Mouse (Mus musculus) CD8-positive naive resting alpha-beta T cell, adult 2 months (primary cell): ENCODE results near the gene Gm5868.
"Not testable (repeated sequence)": the region's sequence is repeated elsewhere in the genome, so short reads cannot be mapped to it uniquely, and the experiment has no call there.

ENCODE experiments used
- DNase-seq, 2 experiments: peaks; one replicate each; pipeline ENCODE4 v3.0.0; 2022; ENCODE audit warnings: low read depth in 2 of 2, low spot score in 2 of 2

The Gm5868 gene

DNA sequence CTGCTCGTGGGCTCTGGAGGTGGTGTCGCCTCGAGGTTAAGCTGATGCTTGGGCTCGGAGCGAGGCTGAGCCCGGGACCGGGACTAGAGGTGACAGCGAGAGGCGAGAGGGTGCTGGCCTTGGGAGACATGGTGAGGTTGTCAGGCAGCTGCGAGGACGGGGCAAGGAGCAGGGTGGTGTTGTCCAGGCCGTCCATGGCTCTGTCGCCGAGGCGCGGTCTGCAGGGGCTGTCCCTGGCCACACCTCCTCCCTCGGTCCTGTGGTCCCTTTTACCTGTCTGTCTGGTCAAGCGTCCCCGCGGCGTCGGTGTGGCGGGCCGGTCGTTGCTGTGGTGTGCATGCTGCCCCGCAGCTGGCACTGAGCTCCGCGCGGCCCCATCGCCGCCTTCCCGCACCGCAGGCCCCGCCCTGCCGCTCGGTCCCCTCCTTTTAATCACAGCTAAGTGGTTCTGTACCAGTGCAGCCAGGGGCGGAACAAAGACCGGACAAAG, at the start of gene Gm5868:
Gm5868 (minus strand) TSS at position 360 of the 490 bp plus-strand sequence.
- no peak for DNase-seq

DNA sequence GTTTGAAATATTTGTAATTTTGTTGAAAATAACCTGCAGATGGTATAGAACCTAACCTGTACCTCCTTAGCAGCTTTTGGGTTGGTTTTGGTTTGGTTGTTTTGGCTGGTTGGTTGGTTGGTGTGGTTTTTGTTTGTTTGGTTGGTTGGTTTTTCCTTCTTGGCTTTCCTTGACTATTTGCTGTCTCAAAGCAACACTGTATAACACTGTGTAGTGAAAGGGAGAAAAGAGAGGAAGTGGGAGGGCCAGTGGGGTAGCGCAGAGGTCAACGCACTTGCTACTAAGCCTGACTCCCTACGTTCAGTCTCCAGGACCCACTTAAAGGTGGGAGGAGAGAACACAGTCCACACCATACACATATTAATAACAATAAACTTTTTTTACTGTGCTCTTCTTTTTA, 49.2 kb upstream of the Gm5868 start:
- DNase-seq: peak in 1 of 2 experiments; percentile 18

DNA sequence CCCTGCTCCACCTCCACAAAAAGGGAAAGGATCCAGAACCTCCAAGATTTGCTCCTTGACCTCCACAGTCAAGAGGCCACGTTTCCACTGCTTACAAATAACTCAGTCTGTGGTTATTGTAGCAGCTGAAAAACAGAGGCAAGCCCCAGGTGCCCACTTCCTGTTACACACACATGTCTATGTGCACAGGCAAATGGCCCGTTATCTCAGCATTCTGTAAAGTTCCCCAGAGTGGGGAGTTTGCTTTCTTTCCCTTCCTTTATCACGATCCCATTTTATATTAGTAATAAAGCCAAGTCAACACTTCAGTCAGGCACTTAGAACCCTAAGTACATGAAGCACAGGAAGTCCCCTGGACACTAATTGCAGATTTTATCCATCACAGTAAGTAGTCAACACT, 48.8 kb upstream of the Gm5868 start:
- DNase-seq: peak; percentile 65 to 73

DNA sequence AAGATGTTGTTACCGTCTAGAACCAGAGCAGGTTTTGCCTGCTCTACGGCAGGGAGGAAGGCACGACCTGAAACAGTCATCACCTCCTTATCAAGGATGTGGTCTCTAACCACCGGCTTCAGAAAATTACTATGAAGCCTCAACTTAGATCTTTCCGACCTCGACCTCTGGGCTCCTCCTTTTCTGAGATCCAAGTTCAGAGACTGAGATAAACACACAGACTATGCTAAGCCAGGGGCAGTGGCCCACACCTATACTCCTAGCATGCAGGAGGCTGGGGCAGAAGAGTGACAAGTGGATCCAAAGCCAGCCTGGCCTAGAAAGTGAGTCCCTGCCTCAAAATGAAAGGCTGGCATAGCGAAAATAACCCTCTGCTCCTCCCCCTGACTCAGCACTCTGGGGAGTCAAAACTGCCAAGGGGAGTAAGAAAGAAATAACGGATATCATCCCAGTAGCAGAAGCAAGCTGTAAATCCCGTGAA, 47.5 kb upstream of the Gm5868 start:
- DNase-seq: peak; percentile 79 to 81

DNA sequence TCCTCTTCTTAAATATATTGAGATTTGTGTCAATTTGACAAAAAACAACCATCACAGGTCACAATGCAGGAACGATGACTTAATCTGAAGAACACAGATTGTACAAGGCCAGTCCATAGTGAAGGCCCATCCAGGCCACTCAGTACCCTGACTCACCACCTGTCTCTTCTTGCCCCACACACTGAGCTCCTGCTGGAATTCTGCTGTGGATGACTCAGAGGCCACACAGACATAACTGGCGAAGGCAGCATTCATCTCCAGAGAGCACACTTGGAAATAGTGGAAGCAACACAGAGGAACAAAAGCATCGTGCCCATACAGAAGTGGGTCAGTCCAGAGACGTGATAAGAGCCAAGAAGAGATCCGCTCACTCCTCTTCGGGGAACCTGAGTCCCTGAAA, 42.7 kb upstream of the Gm5868 start:
- DNase-seq: no peak

DNA sequence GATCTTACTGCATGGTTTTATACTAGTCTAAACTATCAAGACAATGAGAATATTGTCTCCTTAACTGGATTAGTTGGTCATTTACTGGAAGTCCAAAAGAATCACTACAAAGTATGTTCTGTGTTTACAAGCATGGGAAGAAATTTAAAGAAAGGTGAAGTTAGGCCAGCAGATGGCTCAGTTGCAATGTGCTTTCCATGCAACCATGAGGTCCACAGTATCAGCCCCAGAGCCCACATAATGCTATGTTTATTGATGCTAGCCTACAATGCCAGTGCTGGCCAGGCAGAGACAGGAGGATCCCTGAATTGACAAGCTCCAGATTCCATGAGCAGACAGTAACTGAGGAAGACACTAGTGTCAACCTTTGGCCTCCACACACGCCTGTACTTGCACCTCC, 33.7 kb upstream of the Gm5868 start:
- peak in 1 of 2 experiments; percentile 21 for DNase-seq

DNA sequence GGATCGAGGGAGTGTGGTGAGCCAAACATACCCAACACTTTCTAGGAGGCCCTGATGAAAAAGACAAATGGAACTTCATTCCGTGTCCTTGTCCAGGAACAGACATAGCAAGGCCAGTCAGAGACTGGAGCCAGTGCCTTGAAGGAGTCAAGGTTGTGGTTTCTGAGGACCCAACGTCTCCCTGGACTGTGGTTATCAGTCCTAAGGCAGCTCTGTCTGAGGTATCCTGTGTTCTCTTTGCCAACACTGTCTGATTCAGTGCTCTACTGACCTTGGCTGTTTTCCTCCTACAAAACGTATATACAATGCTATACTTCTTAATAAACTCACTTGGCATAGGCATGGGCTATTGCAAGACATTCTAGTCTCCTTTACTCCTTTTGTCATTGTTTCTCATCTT, 30.1 kb upstream of the Gm5868 start:
- DNase-seq: no peak

DNA sequence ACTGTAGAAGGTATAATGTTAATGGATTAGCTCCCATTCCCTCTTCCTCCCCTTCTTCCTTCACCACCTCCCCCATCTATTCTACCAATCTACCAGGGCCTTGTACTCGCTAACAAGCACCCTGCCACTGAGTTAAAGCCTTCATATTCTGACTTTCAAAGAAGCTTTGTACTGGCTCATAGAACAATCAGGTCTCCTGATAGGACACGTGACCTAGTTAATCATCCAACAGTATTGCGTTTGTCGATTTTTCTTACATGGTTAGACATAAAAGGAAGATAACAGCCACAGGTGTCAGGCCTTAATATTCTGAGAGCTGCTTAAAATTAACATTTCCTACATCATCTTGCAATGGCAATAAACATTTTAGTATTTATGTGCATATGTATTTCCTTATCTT, 15.8 kb upstream of the Gm5868 start:
- DNase-seq: no peak

DNA sequence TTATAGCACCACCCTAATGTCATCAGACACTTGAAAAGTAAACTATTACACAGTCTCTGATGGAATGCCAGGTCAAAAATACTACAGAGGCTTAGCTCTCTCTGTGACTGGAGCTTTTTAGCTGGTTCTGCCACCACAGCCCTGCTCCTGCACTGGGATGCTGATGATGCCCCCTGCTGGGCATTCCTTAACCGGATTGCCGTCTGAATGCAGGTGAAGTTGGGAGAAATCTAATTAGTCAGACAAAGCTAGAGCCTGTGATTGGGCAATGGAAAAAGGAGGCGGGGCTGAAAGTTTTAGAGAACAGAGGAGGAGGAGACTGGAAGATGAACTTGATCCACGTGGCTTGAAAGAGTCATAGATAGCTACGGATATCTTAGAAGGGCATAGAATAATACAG, 13.7 kb upstream of the Gm5868 start:
- peak; percentile 29 to 54 for DNase-seq

DNA sequence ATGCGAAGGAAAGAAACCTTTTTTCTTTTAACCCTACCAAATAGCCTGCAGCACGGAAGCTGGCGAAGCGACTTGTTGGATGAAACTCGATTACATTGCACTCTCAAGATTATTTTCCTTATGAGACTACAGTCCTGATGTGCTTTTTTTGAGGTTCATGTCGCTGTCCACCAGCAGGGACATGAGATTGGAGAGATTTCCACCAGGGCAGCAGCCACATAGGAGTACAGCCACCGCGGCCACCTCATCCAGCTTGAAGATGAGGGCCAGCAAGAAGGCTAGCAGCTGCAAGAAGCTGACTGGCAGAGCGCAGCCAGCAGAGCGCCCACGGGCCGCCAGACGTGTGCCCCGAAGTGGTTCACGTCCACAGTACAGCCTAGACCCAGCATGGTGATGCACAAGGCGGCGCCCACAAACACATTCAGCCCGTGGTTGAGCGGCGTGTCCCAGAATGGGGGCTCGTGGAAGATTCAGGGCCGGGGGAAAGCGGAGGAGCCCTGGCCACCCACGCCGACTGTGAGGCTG, 622 bp downstream of the Gm5868 start:
- DNase-seq: not testable (repeated sequence)

DNA sequence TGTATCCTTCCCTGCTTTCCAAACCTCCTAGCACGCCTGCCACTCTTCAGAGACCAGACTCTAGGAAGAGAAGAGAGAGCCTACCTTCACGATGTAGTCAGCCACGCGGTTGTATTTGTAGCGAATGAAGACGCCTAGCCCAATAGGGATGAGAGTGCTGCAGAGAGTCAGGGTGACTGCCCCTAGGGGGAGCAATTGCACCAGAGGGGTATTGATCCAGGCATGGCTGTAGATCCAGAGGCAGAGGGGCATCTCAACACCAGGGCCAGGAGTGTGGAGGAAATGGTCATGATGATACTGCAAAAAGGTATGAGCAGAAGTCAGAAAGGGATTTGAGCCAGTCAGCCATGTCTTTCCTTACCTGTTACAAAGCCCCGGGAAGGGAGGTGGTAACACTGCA, 1.2 kb downstream of the Gm5868 start:
- peak; percentile 23 for DNase-seq

DNA sequence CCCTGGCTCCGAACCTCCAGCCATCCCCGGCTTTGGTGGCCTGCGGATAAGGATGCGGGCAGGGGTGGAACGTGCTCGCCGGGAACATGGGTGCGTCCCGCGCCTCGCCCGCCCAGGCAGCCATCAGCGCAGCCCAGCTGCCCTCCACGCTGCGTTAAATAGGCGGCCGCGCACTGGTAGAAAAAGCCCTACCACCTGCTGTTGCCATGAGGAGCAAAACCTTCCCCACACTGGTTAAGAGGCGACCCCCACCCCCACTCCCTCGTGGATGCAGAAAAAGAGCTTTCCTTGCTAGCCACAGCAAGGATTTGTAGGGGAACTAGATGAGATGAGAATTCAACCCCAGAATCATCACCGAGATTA, 6.4 kb downstream of the Gm5868 start, which contains the start of gene Zar1:
Zar1 (minus strand) TSS at position 285 of the 363 bp plus-strand sequence.
- not testable (repeated sequence) for DNase-seq

DNA sequence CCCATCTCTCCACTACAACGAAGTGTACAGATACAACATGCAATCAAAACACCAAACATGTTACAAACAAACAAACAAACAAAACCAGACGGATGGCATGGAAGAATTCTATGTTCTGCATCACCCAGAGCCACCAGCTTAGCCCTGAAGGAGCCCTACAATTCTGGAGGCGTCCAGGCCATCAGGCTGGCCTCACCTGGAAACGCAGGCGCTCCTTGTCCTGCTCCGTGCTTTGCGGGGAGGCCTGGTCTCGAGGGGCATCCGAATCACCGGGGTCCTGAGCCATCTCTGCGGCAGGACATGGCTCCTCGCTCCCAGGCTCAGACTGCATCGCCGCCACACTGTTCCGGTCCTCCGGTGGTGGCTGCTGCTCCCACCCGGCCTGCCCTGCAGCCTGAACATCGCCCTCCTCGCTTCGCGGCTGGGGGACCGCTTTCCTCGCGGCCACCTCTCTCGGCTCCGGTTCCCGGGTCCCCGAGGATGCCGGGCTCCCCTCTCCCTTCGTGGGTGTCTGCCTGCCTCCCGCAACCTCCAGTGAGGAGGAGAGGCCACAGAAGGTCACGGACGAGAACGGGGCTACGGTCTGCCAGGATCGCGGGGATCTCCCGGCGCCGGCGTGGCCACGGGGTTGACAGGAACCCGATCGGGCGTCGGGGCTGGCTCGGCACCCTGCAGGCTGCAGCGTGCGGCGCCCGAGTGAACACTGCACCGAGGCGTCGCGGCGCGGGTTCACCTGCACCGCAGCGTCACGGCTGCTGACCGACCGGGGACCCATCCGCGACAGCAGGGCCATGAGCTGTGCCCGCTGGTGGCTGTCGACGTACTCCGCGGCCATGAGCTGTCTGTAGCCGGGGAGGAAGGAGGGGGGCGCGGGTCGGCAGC, 7.0 kb downstream of the Gm5868 start:
- DNase-seq: peak; percentile 6 to 21

DNA sequence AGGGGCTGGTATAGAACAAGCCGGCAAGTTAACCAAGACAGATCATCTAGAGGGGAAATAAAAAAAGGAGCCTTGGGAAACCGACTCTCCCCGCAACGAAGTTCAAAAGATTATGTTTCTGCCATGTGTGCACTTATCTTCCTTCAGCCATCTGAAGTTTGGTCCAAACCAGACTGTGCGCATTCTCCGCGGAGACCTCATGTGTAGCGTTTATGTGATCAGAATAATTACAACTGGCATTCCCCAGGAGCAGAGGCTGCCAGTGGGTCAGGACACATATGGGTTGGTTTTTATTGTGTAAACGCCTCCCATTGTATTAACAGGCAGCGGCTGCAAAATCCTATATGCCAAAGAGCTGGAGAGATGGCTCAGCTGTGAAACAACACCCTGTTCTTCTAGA, 7.8 kb downstream of the Gm5868 start:
- not testable (repeated sequence) for DNase-seq

DNA sequence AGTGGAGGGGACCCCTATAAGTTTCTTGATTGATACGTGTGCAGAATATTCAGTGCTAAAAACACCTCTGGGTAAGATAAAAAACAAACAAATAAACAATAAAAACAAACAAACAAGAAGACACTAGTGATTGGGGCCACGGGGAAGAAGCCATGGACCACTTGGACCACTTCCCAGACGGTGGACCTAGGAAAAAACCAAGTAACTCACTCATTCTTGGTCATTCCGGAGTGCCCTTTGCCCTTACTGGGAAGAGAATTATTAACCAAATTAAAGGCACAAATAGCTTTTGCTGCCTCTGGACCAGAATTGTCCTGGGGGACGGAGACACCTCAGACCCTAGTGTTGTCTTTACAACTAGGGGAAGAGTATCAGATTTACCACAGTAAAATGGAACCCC, 21.7 kb downstream of the Gm5868 start:
- DNase-seq: no peak

DNA sequence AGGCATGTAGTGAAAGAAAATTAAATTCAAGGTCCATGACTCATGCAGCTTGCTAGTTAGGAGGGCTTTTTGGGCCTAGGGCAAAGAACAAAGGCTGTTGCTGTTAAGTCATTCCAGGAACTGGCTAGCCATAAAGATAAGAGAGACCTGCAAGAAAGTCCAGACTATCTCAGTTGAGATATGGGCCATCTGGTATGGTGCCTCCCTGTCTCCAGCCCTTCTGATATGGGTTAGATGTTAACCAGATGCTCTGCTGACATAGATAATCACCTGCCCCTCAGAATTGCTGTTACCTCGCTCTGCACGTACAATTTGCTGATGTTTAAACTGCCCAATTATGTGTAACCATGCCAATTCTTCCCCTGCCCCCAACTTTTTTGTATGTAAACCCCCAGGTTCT, 24.2 kb downstream of the Gm5868 start:
- DNase-seq: not testable (repeated sequence)

DNA sequence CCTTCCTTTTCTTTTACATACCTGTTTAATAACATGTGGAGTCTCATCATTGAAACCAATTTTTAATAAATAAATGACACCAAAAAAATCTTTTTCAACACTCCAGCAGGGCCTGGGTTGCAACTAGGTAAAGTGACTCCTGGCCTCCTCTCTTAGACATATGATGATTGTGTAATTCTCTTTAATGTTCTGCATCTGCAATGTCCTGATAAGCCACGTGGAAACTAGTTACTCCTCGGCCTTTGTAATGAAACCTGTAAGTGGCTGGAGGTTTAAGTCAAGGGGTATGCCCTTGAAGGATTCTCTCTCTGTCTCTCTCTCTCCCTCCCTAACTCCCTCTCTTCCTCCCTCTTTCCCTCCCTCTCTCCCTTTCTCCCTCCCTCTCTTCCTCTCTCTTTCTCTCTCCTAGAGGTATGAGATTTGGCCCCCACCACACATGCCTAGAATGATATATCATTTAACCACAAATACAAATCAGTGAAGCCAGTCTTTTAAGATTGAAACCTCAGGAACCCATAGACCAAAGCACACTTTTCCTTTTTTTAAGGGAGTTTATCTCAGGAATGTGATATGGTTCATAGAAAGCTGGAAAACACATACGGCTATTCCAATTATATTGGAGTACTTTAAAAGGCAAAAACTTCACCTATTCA, 26.2 kb downstream of the Gm5868 start:
- DNase-seq: no peak

DNA sequence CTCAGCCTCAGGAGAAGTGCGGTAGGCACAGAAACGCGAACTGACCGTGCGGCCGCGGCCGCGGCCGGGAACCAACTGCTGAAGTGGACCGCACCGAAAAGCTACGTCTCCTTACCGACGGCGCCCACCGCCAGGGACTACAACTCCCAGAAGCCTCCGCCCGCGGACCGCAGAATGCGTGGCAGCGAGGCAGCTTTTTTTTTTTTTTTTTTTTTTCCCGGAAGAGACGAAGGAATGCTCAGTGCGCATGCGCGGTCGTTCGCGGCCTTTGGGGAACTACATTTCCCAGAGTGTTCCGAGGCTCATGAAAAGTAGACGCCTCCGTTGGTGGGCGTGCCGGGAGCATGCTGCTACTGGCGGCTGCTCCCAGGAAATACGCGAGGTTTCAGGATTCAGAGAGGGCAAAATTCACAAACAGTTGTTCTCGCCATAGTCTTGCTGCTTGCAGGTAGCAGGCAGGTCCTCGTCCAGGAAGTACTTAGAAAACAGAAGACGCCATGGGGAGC, 27.8 kb downstream of the Gm5868 start, which contains the start of gene Nfxl1:
Nfxl1 (minus strand) TSS at position 141 of the 506 bp plus-strand sequence.
- DNase-seq: peak; percentile 87 to 90

DNA sequence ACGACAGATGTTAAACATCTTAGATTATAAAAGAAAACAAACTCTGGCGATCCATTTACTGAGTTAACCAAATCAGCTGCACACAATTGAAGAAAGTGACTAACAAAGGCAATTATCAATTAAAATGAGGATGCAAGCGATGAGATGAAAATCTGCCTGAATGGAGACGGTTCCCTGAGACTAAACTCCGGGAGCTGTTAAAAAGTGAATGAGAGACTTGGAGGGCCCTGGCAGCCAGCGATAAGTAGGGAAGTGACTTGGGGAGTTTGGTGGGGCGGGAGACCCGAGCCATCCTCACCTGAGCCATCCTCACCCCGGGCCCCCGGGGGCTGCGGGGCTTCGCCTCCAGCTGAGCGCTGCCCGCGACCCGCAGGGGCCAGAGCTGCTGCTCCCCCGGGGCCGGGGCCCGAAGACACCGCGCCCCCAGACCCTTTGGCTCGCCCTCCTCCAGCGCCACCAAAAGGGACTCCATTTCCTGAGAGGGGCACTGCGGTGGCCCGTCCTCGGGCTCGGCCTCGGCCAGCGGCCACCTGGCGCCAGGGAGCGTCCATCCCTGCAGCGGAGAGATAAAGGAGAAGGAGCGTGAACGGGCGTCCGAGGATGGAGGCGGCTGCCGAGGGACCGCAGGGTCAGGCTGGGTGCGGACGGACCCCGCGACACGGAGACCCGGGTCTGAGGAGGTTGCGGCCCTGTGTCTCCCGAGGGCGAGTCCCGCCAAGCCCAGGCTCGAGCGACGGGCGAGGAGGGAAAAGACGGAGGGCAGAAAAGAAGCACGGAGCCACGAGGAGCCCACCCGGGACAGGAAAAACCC, 28.4 kb downstream of the Gm5868 start:
- peak; percentile 2 to 24 for DNase-seq

DNA sequence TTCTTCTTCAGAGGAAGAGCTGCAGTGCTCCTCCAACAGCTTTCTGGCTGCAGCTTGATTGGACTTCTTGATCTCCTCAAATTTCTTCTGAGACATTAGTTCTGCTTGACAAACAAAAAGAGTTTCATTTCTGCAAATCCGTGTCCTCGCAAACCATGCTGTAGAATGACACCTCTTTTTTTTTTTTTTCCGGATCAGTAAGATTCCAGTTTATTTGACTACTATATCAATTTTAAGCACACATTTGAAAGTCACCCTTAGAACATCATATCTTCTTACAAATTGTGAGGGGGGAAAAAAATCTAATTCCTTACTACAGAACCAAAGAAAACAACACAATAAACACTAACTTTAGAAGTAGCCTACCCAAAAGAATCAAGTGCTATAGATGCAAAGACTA, 31.1 kb downstream of the Gm5868 start:
- no peak for DNase-seq

DNA sequence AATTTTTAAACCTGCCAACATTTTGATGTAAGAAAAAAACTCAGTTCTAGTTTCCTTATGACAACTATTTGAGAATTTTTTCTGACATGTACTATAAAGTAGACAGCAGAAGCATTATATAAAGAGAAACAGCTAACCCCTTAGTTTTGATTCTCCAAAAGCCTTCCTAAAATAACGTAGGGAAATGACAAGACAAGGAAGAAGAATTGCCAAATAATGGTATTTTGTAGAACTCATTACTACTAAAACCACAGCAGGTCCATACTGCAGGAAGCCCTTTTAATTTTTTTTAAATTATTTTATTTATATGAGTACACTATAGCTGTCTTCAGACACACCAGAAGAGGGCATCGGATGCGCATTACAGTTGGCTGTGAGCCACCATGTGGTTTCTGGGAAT, 36.1 kb downstream of the Gm5868 start:
- DNase-seq: no peak
